Mouse (Mus musculus) limb, embryonic 14.5 days (tissue): ENCODE measurements around the gene Jchain. TPM values are rescaled to one million over a fixed set of nuclear protein-coding genes. Genes with fewer than 3 reads are reported as not detected.

Experiments used
- ATAC-seq: fragments of 200-750 bp; cut with Nextera tagmentation; 2 replicates; pipeline ENCODE4 v1.8.0; 2017; ENCODE audit warnings: low read depth, moderate number of reproducible peaks, moderate TSS enrichment; ENCODE audit not compliant: low FRiP score
- DNase-seq: peaks from one replicate; pipeline ENCODE4 v3.0.0-alpha.2; 2015; ENCODE audit warnings: low spot score
- H3K27ac ChIP-seq: fragments of 300-500 bp; sonication (generic); replicated peaks from 2 replicates; pipeline ENCODE4 v1.5.1; 2014; ENCODE audit warnings: low read depth, mild to moderate bottlenecking, low read length, moderate library complexity, mixed read lengths
- H3K27me3 ChIP-seq: fragments of 300-500 bp; sonication (generic); 2 replicates; pipeline ENCODE4 v1.6.1; 2014; ENCODE audit warnings: low read length, mixed read lengths; ENCODE audit not compliant: control insufficient read depth, insufficient read depth
- H3K36me3 ChIP-seq: fragments of 300-500 bp; sonication (generic); 2 replicates; pipeline ENCODE4 v1.6.1; 2014; ENCODE audit warnings: mild to moderate bottlenecking, low read length, moderate library complexity, mixed read lengths; ENCODE audit not compliant: control insufficient read depth, insufficient read depth
- H3K4me1 ChIP-seq: fragments of 300-500 bp; sonication (generic); 2 replicates; pipeline ENCODE4 v1.6.1; 2014; ENCODE audit warnings: antibody characterized with exemption, low read length, mixed read lengths; ENCODE audit not compliant: control insufficient read depth, insufficient read depth
- H3K4me2 ChIP-seq: fragments of 300-500 bp; sonication (generic); replicated peaks from 2 replicates; pipeline ENCODE4 v1.6.1; 2014; ENCODE audit warnings: low read depth, mild to moderate bottlenecking, low read length, moderate library complexity; ENCODE audit not compliant: severe bottlenecking
- H3K4me3 ChIP-seq: fragments of 300-500 bp; sonication (generic); replicated peaks from 2 replicates; pipeline ENCODE4 v1.5.1; 2014; ENCODE audit warnings: low read length
- H3K9ac ChIP-seq: fragments of 300-500 bp; sonication (generic); 2 replicates; pipeline ENCODE4 v1.6.1; 2014; ENCODE audit warnings: mild to moderate bottlenecking, low read depth, low read length, moderate library complexity; ENCODE audit not compliant: severe bottlenecking
- H3K9me3 ChIP-seq: fragments of 300-500 bp; sonication (generic); 2 replicates; pipeline ENCODE4 v1.6.1; 2016; ENCODE audit warnings: low read length; ENCODE audit not compliant: control insufficient read depth
- POLR2A ChIP-seq: fragments of 200-500 bp; IDR thresholded peaks from 2 replicates; pipeline ENCODE4 v1.8.0; 2012; ENCODE audit warnings: inconsistent platforms, mild to moderate bottlenecking, moderate library complexity, borderline replicate concordance; ENCODE audit not compliant: insufficient read depth, insufficient read length; ENCODE audit errors: extremely low read depth
- WGBS: fragments of 180-500 bp; shearing (Covaris S2); extraction: QIAGEN DNeasy Blood & Tissue Kit; methylation state at CpG from one replicate; pipeline ENCODE4 v1.1.7; 2014; 5-methylcytosine and 5-hydroxymethylcytosine counted together
- polyA plus RNA-seq, 2 experiments: library from polyadenylated mRNA; depleted of rRNA in 1 of 2; stranded (reverse) in 1 of 2; unstranded in 1 of 2; fragments of >200 nt; fragmentation: Nextera tagmentation in 1 of 2; extraction: Ambion mirVana in 1 of 2; gene quantifications; 2 replicates each; pipeline versions ENCODE4 v1.2.1 to v1.2.3; 2012 to 2014

Jchain gene
- polyA plus RNA-seq, 2 experiments: 0.36 to 0.53 TPM

- no peaks in the 10 kb centered on the region for H3K36me3 ChIP-seq
- DNase-seq (no peak), ATAC-seq (no peak)
- H3K9me3 ChIP-seq: no peaks in the 10 kb centered on the region
- no peaks in the 10 kb centered on the region for H3K4me1 ChIP-seq
- no peak overlapping the region for H3K27ac ChIP-seq
- TF ChIP-seq POLR2A: no peak
- no peak overlapping the region for H3K9ac ChIP-seq
- no peak overlapping the region for H3K4me2 ChIP-seq
- 83% methylated on average over 1 of the region's 1 CpGs for WGBS
- no peak overlapping the region for H3K4me3 ChIP-seq
- H3K27me3 ChIP-seq: no peaks in the 10 kb centered on the region
Measured at GRCm38 (mm10) chr5:88508990-88509389, 18.7 kb downstream of the Jchain start.

GRCm38 (mm10) chr5:88508555-88508954 lies 19.1 kb downstream of the Jchain start:
- Histone ChIP-seq H3K4me2 (no peak overlapping the region), H3K27me3 (no peaks in the 10 kb centered on the region), H3K4me1 (no peaks in the 10 kb centered on the region), H3K9ac (no peak overlapping the region), H3K27ac (no peak overlapping the region), H3K4me3 (no peak overlapping the region), H3K36me3 (no peaks in the 10 kb centered on the region), H3K9me3 (no peaks in the 10 kb centered on the region)
- DNase-seq (no peak), ATAC-seq (no peak)
- TF ChIP-seq POLR2A: no peak
- 50% methylated on average over 1 of the region's 1 CpGs for WGBS

- TF ChIP-seq POLR2A: no peak
- Histone ChIP-seq H3K4me1 (no peaks in the 10 kb centered on the region), H3K9ac (no peak overlapping the region), H3K9me3 (no peaks in the 10 kb centered on the region), H3K27me3 (no peaks in the 10 kb centered on the region), H3K4me3 (no peak overlapping the region), H3K4me2 (no peak overlapping the region), H3K36me3 (no peaks in the 10 kb centered on the region), H3K27ac (no peak overlapping the region)
- ATAC-seq: no peak
- WGBS: 65% methylated on average over 3 of the region's 3 CpGs
- no peak for DNase-seq
Measured at GRCm38 (mm10) chr5:88499781-88500180, 27.9 kb downstream of the Jchain start.

GRCm38 (mm10) chr5:88491111-88491510 lies 36.6 kb downstream of the Jchain start:
- Histone ChIP-seq H3K9ac (no peak overlapping the region), H3K4me3 (no peak overlapping the region), H3K27me3 (no peaks in the 10 kb centered on the region), H3K4me2 (no peak overlapping the region), H3K36me3 (no peaks in the 10 kb centered on the region), H3K27ac (no peak overlapping the region), H3K9me3 (no peaks in the 10 kb centered on the region), H3K4me1 (no peaks in the 10 kb centered on the region)
- no peak for TF ChIP-seq POLR2A
- DNase-seq (no peak), ATAC-seq (no peak)
- 90% methylated on average over 5 of the region's 5 CpGs for WGBS

GRCm38 (mm10) chr5:88489004-88489403 lies 38.7 kb downstream of the Jchain start:
- no peak overlapping the region for H3K9ac ChIP-seq
- no peak for DNase-seq
- H3K27ac ChIP-seq: no peak overlapping the region
- H3K4me3 ChIP-seq: no peak overlapping the region
- no peak for TF ChIP-seq POLR2A
- H3K4me2 ChIP-seq: no peak overlapping the region
- WGBS: 58% methylated on average over 2 of the region's 2 CpGs
- H3K27me3 ChIP-seq: no peaks in the 10 kb centered on the region
- H3K4me1 ChIP-seq: no peaks in the 10 kb centered on the region
- H3K36me3 ChIP-seq: no peaks in the 10 kb centered on the region
- ATAC-seq: no peak
- H3K9me3 ChIP-seq: no peaks in the 10 kb centered on the region

- Histone ChIP-seq H3K4me2 (no peak within 1 kb of the TSS), H3K4me3 (no peak within 1 kb of the TSS), H3K27me3 (no peaks in the 10 kb centered on the region), H3K36me3 (no peaks in the 10 kb centered on the region), H3K27ac (no peak within 1 kb of the TSS), H3K4me1 (no peaks in the 10 kb centered on the region), H3K9ac (no peak within 1 kb of the TSS), H3K9me3 (no peaks in the 10 kb centered on the region)
- no peak for ATAC-seq
- no peak for TF ChIP-seq POLR2A
- DNase-seq: no peak
Measured at GRCm38 (mm10) chr5:88487675-88488074, 40.0 kb downstream of the Jchain start, which contains the start of gene Enam. Gene Enam (plus strand): TSS chr5:88487975.

Other genes starting within 250 kb of the Jchain start
- not detected in 2 replicates for gene Prol1, start 210.6 kb downstream of the Jchain start, polyA plus RNA-seq (2012; rRNA removed)
- gene Prol1, start 210.6 kb downstream of the Jchain start, polyA plus RNA-seq (2014; fragmentation: Nextera tagmentation; extraction: Ambion mirVana): not detected in 2 replicates
- gene Amtn, start 151.8 kb downstream of the Jchain start, polyA plus RNA-seq (2012; rRNA removed): 6.5 and 7.3 TPM in 2 replicates
- 1.3 and 2.4 TPM in 2 replicates for gene Amtn, start 151.8 kb downstream of the Jchain start, polyA plus RNA-seq (2014; fragmentation: Nextera tagmentation; extraction: Ambion mirVana)
- 2.3 and 2.5 TPM in 2 replicates for gene Ambn, start 71.9 kb downstream of the Jchain start, polyA plus RNA-seq (2012; rRNA removed)
- 2.8 and 3.9 TPM in 2 replicates for gene Ambn, start 71.9 kb downstream of the Jchain start, polyA plus RNA-seq (2014; fragmentation: Nextera tagmentation; extraction: Ambion mirVana)
- 0.03 and 0.06 TPM in 2 replicates for gene Enam, start 39.9 kb downstream of the Jchain start, polyA plus RNA-seq (2012; rRNA removed)
- gene Enam, start 39.9 kb downstream of the Jchain start, polyA plus RNA-seq (2014; fragmentation: Nextera tagmentation; extraction: Ambion mirVana): 0.07 and 0.12 TPM in 2 replicates
- gene Utp3, start 26.6 kb upstream of the Jchain start, polyA plus RNA-seq (2012; rRNA removed): 24.1 and 43.5 TPM in 2 replicates
- 56.4 and 60.9 TPM in 2 replicates for gene Utp3, start 26.6 kb upstream of the Jchain start, polyA plus RNA-seq (2014; fragmentation: Nextera tagmentation; extraction: Ambion mirVana)
- gene Rufy3, start 37.1 kb upstream of the Jchain start, polyA plus RNA-seq (2012; rRNA removed): 12.1 and 15.0 TPM in 2 replicates
- gene Rufy3, start 37.1 kb upstream of the Jchain start, polyA plus RNA-seq (2014; fragmentation: Nextera tagmentation; extraction: Ambion mirVana): 9.6 and 10.4 TPM in 2 replicates
- gene Grsf1, start 148.3 kb upstream of the Jchain start, polyA plus RNA-seq (2012; rRNA removed): 46.4 and 55.3 TPM in 2 replicates
- gene Grsf1, start 148.3 kb upstream of the Jchain start, polyA plus RNA-seq (2014; fragmentation: Nextera tagmentation; extraction: Ambion mirVana): 63.2 and 63.9 TPM in 2 replicates
- 11.3 and 11.6 TPM in 2 replicates for gene Mob1b, start 193.0 kb upstream of the Jchain start, polyA plus RNA-seq (2012; rRNA removed)
- gene Mob1b, start 193.0 kb upstream of the Jchain start, polyA plus RNA-seq (2014; fragmentation: Nextera tagmentation; extraction: Ambion mirVana): 11.6 and 12.9 TPM in 2 replicates
- gene Dck, start 237.1 kb upstream of the Jchain start, polyA plus RNA-seq (2012; rRNA removed): 23.5 and 23.8 TPM in 2 replicates
- gene Dck, start 237.1 kb upstream of the Jchain start, polyA plus RNA-seq (2014; fragmentation: Nextera tagmentation; extraction: Ambion mirVana): 35.6 and 40.1 TPM in 2 replicates